Comparison of ENCODE assay signal across 10 mouse cellular contexts in the genomic region with DNA sequence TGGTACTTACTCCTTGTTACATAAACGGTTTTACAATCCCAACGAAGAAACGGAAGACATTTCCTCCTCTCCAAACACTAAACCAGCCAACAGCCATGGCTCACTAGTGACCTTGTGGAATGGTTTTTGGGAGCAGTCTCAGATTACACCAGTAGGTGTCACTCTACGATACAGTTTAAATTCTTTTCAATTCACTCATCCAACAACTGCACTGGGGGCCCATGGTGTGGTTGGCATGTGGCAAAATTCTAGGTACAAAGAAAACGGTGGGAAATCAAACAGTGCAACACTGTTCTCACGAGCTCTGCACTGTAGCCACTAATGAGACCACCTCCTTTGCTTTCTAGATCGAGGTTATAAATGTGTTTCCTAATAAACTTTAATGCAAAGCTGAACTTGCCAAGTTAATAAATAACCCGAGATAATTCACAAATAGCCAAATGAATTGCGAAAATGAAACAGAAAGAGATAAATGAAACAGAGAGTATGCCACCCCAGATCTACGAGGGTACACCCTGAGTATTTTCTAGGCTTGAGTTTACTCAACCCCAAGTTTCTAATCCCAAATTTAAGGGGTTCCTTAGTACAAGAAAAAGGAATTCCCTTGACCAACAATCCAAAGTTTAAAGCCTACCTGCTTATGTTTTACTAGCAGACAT.
DNase-seq lines count a peak whose midpoint lies in the region; ATAC-seq lines count a peak whose summit lies in the region.
"Had no signal": no experiment of that assay in that cellular context is flagged by ENCODE, and none has a peak within 500 bp of the region (broad histone marks: within the 10 kb centered on the region; RNA-seq: fewer than 3 reads in every experiment).

No protein-coding gene starts in this region.

- H3K4me1 ChIP-seq in embryonic facial prominence, embryonic 11.5 days (ENCODE audit: control insufficient read depth, insufficient read depth, low read length): no peaks in the 10 kb centered on the region
- H3K4me1 ChIP-seq in kidney, embryonic 15.5 days: no peaks in the 10 kb centered on the region
- peaks cover 3% of the 10 kb centered on the region; the same call in 1 of the 2 replicates for H3K4me1 ChIP-seq in liver, embryonic 16.5 days (ENCODE audit: control insufficient read depth, low read depth, low read length)
- H3K4me1 ChIP-seq: neural tube, embryonic 13.5 days had no signal

- 0 out of 2 replicates have a peak, but pooled peaks cover 2% of the 10 kb centered on the region for H3K36me3 ChIP-seq in embryonic facial prominence, embryonic 11.5 days (replicated peaks; ENCODE audit: control insufficient read depth, insufficient read depth, low read depth, low read length)
- H3K36me3 ChIP-seq in kidney, embryonic 15.5 days: peaks cover 2% of the 10 kb centered on the region; the same call in 1 of the 2 replicates
- H3K36me3 ChIP-seq in liver, embryonic 16.5 days (ENCODE audit: control insufficient read depth, insufficient read depth): no peaks in the 10 kb centered on the region

- 64% methylated on average over 10 of the region's 10 CpGs for WGBS in embryonic facial prominence, embryonic 11.5 days
- WGBS in kidney, embryonic 15.5 days: 49% methylated on average over 10 of the region's 10 CpGs
- 36% methylated on average over 10 of the region's 10 CpGs for WGBS in liver, embryonic 16.5 days (ENCODE audit: insufficient replicate concordance)

- no peaks in the 10 kb centered on the region for H3K27me3 ChIP-seq in embryonic facial prominence, embryonic 11.5 days (ENCODE audit: control insufficient read depth, insufficient read depth, low read length)
- H3K27me3 ChIP-seq in kidney, embryonic 15.5 days: no peaks in the 10 kb centered on the region
- no peaks in the 10 kb centered on the region for H3K27me3 ChIP-seq in liver, embryonic 16.5 days (ENCODE audit: control insufficient read depth, insufficient read depth, low read depth, low read length)
- H3K27me3 ChIP-seq: heart, embryonic 13.5 days; neural tube, embryonic 13.5 days had no signal

- H3K9ac ChIP-seq in embryonic facial prominence, embryonic 11.5 days (replicated peaks; ENCODE audit: low read length): no peak overlapping the region
- H3K9ac ChIP-seq in kidney, embryonic 15.5 days: no peak overlapping the region
- H3K9ac ChIP-seq in liver, embryonic 16.5 days (ENCODE audit: low read depth, low read length): no peak overlapping the region
- H3K9ac ChIP-seq: heart, embryonic 13.5 days; neural tube, embryonic 13.5 days had no signal

- ATAC-seq in embryonic facial prominence, embryonic 11.5 days (replicated peaks; ENCODE audit: insufficient number of reproducible peaks, low FRiP score, low TSS enrichment, low read depth): no peak
- ATAC-seq in kidney, embryonic 15.5 days (replicated peaks; ENCODE audit: low FRiP score): peak; percentile 25; the same call in 1 of the 2 replicates
- 0 out of 2 replicates have a peak, but pooled peaks have one; percentile 17 for ATAC-seq in liver, embryonic 16.5 days (ENCODE audit: low read depth)

- H3K4me3 ChIP-seq in embryonic facial prominence, embryonic 11.5 days (ENCODE audit: low read depth, low read length): no peak overlapping the region
- H3K4me3 ChIP-seq in kidney, embryonic 15.5 days (replicated peaks): no peak overlapping the region
- H3K4me3 ChIP-seq in liver, embryonic 16.5 days (ENCODE audit: low read depth, low read length): no peak overlapping the region
- H3K4me3 ChIP-seq: heart, embryonic 13.5 days; neural tube, embryonic 13.5 days had no signal

- no peak overlapping the region for H3K27ac ChIP-seq in embryonic facial prominence, embryonic 11.5 days (replicated peaks; ENCODE audit: low read depth, low read length)
- no peak overlapping the region for H3K27ac ChIP-seq in kidney, embryonic 15.5 days
- no peak overlapping the region for H3K27ac ChIP-seq in liver, embryonic 16.5 days (ENCODE audit: low read length)
- H3K27ac ChIP-seq: heart, embryonic 13.5 days; neural tube, embryonic 13.5 days had no signal

- H3K9me3 ChIP-seq in embryonic facial prominence, embryonic 11.5 days (replicated peaks; ENCODE audit: control insufficient read depth, low read length): no peaks in the 10 kb centered on the region
- no peaks in the 10 kb centered on the region for H3K9me3 ChIP-seq in kidney, embryonic 15.5 days (replicated peaks)
- H3K9me3 ChIP-seq in liver, embryonic 16.5 days (replicated peaks; ENCODE audit: control insufficient read depth, low read length): no peaks in the 10 kb centered on the region
- H3K9me3 ChIP-seq: heart, embryonic 13.5 days; neural tube, embryonic 13.5 days had no signal

- peak; percentile 48 for DNase-seq in gastrocnemius, adult 18-20 months (ENCODE audit: low spot score)
- no peak for DNase-seq in gastrocnemius, postnatal 25 days
- peak; percentile 64 for DNase-seq in A20 (ENCODE audit: low read depth, low spot score)
- DNase-seq in adrenal gland, adult 2 months: peak; percentile 59
- DNase-seq in embryonic facial prominence, embryonic 11.5 days (ENCODE audit: low spot score): peak; percentile 85
- peak; percentile 63 to 76 for DNase-seq in right cerebral cortex, postnatal 10 days (ENCODE audit: low spot score in 2 of 2)

- H3K4me2 ChIP-seq in embryonic facial prominence, embryonic 11.5 days (ENCODE audit: low read depth, low read length): no peak overlapping the region
- H3K4me2 ChIP-seq in kidney, embryonic 15.5 days: no peak overlapping the region
- H3K4me2 ChIP-seq in liver, embryonic 16.5 days (ENCODE audit: low read depth, low read length): no peak overlapping the region
- H3K4me2 ChIP-seq: heart, embryonic 13.5 days; neural tube, embryonic 13.5 days had no signal
